Mouse (Mus musculus) fibroblast of lung, adult 2 months (primary cell): ENCODE data around the gene Grm7.
A peak's percentile ranks its signal among the peaks of the same experiment; 100 is the strongest.

Experiments used
- DNase-seq: peaks from one replicate; pipeline ENCODE4 v3.0.0-alpha.2; 2011; ENCODE audit warnings: low read depth

Grm7 gene

DNA sequence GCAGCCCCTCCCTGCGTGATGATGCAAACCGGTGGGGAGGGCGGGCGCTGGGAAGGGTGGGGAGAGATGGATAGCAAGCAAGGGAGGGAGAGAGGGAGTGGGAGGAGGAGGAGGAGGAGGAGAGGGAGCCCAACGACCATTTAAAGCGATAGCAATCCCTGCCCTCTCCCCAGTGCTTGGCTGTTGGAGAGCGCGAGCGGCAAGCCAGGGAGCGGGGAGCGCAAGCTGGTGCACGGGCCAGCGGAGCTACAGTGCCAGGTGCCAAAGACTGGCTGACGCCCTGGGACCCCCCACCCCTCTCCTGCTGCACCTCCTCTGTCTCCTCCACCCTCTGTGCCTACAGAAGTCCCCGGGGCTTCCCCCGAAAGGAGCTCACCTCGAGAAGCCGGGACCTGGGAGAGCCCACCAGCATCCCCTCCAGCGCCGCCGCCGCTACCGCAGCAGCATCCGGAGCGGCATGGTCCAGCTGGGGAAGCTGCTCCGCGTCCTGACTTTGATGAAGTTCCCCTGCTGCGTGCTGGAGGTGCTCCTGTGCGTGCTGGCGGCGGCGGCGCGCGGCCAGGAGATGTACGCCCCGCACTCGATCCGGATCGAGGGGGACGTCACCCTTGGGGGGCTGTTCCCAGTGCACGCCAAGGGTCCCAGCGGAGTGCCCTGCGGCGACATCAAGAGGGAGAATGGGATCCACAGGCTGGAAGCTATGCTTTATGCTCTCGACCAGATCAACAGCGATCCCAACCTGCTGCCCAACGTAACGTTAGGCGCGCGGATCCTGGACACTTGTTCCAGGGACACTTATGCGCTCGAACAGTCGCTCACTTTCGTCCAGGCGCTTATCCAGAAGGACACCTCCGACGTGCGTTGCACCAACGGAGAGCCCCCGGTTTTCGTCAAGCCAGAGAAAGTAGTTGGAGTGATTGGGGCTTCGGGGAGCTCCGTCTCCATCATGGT is at the start of gene Grm7:
Grm7 (plus strand) TSS at position 171 of the 951 bp plus-strand sequence.
- DNase-seq = no peak

DNA sequence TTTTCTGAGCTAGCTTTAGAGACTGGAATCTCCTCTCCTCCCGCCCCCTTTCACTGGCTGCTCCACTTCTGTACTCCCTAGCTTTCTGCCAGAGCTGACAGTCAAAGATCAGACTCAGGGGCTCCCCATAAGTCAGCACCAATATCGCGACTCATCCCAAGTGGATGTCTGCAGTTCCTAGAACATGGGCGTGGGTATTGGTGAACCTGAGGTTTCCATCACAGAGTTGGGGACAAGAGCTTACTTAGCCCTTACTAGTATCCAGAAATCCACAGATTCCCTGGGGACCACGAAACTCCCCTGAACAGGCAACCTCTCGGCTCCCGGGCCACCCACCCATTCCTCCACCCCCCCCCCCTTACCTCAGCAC is 355 bp upstream of the Grm7 start:
- no peak for DNase-seq

GRCm38 (mm10) chr6:110646901-110647300 is 1.5 kb downstream of the Grm7 start:
- no peak for DNase-seq

DNA sequence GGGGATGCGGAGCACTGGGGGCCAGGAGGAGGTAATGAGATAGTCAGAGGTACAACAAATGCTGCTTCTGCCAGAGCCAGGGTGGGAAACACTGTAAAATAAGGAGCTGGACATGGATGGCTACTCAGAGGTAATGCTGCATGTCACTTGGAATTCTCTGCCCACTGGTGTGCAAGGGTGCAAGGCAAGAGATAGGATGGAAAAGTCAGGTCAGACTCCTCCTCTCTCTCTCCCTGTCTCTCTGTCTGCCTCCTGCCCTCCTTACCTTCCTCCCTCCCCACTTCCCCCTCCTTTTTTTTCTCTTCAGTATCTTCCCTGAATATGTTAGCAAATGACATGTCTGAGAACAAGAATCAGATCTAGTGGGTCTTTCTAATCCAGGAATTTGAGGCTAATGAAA is 3.8 kb downstream of the Grm7 start:
- DNase-seq = no peak

DNA sequence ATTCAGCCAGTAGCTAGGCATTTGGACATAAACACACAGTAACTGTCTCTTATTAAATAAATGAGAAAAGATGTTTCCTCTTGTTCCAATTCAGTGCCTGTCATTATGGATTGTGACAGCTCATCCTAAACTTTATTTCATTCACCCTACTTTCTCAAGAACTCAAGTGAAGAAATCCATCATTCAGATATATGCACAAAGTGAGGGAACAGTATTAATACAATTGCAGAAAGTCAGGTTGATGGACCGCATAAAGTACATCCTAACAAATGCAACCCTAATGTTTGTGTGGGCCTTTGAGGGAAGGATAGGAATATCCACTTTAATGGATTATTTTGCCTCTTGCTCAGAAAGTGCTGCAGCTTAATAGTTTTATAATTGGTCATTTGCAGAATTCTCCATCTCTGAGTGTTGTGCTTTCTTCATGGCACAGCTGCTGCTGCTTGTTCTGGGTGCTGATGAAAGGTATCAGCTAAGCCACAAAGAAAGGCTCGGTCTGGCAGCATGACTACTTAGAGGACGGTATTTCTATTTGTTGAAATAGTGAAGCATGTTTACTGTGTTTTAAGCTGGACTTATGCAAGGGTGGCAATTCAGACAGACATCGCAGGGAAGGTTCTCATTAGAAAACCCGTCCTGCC is 8.1 kb downstream of the Grm7 start:
- DNase-seq = no peak

- no peak for DNase-seq
These were observed 19.1 kb downstream of the Grm7 start for GRCm38 (mm10) chr6:110664436-110664835.

- DNase-seq = no peak
These were observed 23.1 kb downstream of the Grm7 start for GRCm38 (mm10) chr6:110668447-110668846.

DNA sequence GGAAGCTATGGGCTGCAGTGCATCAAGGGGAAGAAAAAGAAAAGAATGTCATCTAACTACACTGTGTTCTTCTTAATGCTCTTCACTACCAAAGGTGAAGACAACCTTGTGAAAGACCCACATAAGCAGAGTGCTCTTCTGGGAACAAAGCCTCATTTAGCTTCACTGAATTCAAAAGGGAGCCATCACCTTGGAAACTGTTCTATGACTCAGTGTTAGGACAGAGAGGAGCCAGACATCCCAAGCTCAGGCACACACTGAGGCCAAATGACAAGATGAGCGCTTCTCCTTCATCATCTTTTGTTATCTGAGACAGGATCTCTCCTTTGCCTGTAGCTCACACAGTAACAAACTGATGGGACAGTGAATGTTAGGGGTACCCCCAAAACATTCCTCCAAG is 45.6 kb downstream of the Grm7 start:
- DNase-seq = no peak

DNA sequence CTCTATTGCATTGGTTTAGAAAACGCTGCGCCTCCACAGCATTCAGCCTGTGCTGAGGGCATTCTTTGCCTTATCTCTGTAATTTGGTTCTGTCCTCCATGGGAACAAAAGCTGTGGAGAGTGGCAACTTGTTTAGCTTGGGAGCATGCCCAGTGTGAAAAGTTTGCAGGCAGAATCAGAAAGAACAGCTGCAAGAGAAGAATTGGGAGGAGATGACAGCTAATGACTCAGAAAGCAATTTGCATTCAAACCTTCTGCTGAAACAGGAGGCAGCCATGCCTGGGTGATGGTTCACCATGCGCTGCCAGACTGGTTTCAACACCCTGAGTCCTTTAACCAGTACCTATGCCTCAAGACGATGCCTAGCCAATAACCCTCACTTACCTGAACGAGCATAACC is 64.4 kb downstream of the Grm7 start:
- peak; percentile 15 for DNase-seq

GRCm38 (mm10) chr6:110714943-110715342 is 69.6 kb downstream of the Grm7 start:
- no peak for DNase-seq

- DNase-seq = no peak
These were observed 78.0 kb downstream of the Grm7 start for GRCm38 (mm10) chr6:110723371-110723770.

DNA sequence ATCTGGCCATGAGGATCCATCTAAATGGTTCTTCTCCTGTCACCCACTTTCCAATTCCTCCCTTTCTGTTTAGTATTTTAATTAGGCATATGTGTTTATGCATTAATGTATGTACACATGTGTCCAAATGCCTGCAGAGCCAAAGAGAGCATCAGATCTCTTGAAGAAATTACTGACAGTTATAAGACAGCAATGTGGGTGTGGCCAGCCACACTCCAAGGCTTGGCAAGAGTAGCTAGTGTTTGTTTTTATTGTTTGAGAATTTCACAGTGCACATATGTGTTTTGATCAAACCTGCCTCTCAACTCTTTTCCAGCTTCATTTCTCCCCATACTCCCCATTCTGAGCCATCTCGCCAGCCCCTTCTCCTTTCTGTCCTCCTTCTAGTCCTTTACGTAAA is 88.5 kb downstream of the Grm7 start:
- no peak for DNase-seq

DNA sequence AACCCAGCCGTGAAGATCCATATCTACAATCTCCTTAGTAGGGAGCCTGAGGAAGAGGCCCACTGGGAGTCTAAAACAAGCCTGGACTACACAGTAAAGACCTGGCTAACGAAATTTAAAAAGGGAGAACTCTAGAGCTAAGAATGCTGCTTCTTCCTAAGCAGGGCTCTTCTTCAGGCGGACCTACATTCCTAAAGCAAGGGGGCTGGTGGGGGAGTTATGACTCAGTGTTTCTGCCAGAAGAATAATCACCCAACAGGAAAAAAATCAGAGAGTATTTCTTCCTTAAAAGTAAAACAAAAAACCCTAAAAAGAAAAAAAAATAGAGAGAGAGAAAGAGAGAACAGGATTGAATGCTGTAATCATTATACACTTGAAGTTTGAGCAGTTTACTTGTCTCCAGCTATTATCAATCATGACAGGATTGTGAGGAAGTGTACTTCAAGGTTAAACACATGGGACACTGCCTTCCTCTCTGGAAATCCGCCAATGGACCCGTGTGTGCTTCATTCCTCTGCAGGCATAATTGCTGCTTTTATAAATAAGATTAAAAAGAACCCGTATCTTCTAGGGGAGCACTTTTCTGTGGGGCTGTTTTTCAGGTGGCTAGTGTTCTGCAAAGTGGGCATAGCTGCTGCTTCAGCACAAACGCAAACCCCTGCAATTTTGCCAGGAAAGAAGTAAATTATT is 98.7 kb downstream of the Grm7 start:
- DNase-seq = no peak

DNA sequence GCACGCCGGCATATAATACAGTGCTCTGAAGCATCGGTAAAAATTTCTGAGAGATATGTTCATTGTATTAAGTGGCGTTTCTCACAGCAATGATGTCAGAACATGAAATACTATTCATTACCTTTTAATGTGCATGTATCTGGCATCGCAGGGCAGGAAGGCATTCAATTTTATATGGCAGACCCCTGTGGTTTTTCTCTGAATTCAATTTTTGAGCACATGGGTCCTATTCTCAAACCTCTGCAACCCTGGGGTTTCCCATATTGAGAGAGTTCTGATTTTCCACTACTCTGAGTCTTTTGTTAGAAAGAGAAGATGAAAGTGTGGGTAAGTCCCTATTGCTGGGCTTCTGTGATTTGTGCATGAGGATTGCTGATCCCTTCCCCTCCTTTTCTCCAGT is 110.5 kb downstream of the Grm7 start:
- no peak for DNase-seq

GRCm38 (mm10) chr6:110769588-110769987 is 124.2 kb downstream of the Grm7 start:
- no peak for DNase-seq

DNA sequence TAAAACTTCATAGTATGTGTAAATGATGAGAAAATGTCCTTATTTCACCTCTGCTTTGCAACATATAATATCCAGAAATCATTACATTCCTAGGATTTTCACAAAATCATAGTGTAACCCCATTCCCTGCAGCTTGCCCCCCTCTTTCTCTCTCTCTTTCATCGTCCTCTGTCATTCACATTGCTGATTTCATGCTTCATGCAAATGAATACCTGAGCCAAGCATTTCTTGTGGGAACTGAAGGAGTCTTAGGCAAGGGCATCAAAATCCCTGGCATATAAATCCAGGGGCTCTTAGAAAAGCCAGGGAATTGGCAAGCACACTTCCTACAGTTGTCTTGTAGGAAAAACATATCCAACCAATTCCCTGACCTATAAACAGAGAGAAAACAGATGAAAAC is 127.3 kb downstream of the Grm7 start:
- DNase-seq = no peak

DNA sequence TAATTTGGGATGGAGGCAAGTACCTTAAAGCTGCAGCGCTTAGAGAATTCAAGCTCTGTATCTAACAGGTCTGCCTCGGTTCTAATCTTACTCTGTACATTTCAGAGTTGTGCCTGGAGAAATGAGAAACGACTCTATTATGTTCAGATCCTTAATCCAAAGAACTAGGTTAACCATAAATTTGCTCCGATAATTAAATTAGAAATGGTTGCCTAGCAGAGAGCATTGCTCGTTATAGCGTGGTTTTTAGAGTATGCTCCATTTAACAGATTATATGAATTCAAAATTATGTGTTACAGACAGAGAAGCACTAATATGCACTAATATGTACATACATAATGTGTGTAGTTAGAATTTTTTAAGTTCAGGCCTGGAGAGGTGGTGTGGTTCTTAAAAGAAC is 130.7 kb downstream of the Grm7 start:
- no peak for DNase-seq

GRCm38 (mm10) chr6:110785497-110785928 is 140.1 kb downstream of the Grm7 start:
- DNase-seq = no peak

DNA sequence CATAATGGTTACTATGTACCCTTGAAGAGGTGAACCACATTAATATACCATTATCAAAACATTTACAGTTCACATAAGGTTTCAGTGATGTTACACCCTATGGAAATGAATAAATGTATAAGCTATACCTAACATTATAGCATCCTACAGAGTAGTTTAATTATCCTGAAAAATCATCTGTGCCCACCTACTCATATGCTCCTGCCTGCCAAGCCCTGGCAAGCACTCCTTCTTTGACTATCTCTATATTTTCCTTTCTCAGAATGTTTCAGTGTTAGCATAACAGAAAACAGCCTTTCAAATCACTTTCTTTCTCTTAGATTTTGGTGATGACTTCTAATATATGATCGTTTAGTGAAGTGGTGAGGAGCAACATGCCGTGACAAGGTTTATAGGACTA is 147.3 kb downstream of the Grm7 start:
- DNase-seq = no peak

GRCm38 (mm10) chr6:110807481-110807880 is 162.1 kb downstream of the Grm7 start:
- DNase-seq = no peak

- no peak for DNase-seq
These were observed 166.8 kb downstream of the Grm7 start for GRCm38 (mm10) chr6:110812214-110812613.

- no peak for DNase-seq
These were observed 172.9 kb downstream of the Grm7 start for GRCm38 (mm10) chr6:110818236-110818635.

- DNase-seq = no peak
These were observed 222.9 kb downstream of the Grm7 start for GRCm38 (mm10) chr6:110868311-110868710.
